Mouse (Mus musculus) hindbrain, postnatal 0 days (tissue): ENCODE results near the gene Sorl1. TPM values are rescaled to one million over a fixed set of nuclear protein-coding genes. Genes with fewer than 3 reads are reported as not detected.

Experiments used
- ATAC-seq: fragments of 200-750 bp; cut with Nextera tagmentation; 2 replicates; pipeline ENCODE4 v1.8.0; 2017; ENCODE audit warnings: mild to moderate bottlenecking, moderate TSS enrichment, moderate library complexity
- DNase-seq: peaks from one replicate; pipeline ENCODE4 v3.0.0-alpha.2; 2015; ENCODE audit warnings: low spot score
- H3K27ac ChIP-seq: fragments of 300-500 bp; sonication (generic); 2 replicates; pipeline ENCODE4 v1.5.1; 2014; ENCODE audit warnings: mild to moderate bottlenecking
- H3K27me3 ChIP-seq: fragments of 300-500 bp; sonication (generic); 2 replicates; pipeline ENCODE4 v1.6.1; 2014; ENCODE audit warnings: low read length, mixed read lengths; ENCODE audit not compliant: insufficient read depth
- H3K36me3 ChIP-seq: fragments of 300-500 bp; sonication (generic); 2 replicates; pipeline ENCODE4 v1.6.1; 2014; ENCODE audit warnings: low read length, mixed read lengths; ENCODE audit not compliant: insufficient read depth
- H3K4me1 ChIP-seq: fragments of 300-500 bp; sonication (generic); 2 replicates; pipeline ENCODE4 v1.6.1; 2014; ENCODE audit warnings: antibody characterized with exemption, low read length, mixed read lengths; ENCODE audit not compliant: insufficient read depth
- H3K4me2 ChIP-seq: fragments of 300-500 bp; sonication (generic); 2 replicates; pipeline ENCODE4 v1.6.1; 2014; ENCODE audit warnings: low read depth, mild to moderate bottlenecking, low read length, moderate library complexity, mixed read lengths
- H3K4me3 ChIP-seq: fragments of 300-500 bp; sonication (generic); 2 replicates; pipeline ENCODE4 v1.5.1; 2014; ENCODE audit warnings: low read length
- H3K9ac ChIP-seq: fragments of 300-500 bp; sonication (generic); replicated peaks from 2 replicates; pipeline ENCODE4 v1.6.1; 2014; ENCODE audit warnings: mild to moderate bottlenecking, low read length, moderate library complexity, mixed read lengths
- H3K9me3 ChIP-seq: fragments of 300-500 bp; sonication (generic); 2 replicates; pipeline ENCODE4 v1.6.1; 2016; ENCODE audit warnings: low read length, mixed read lengths
- CTCF ChIP-seq: IDR thresholded peaks from 2 replicates; pipeline ENCODE4 v1.5.1; 2016; ENCODE audit warnings: antibody characterized with exemption, control low read depth, low read depth
- WGBS: fragments of 180-500 bp; shearing (Covaris S2); extraction: QIAGEN DNeasy Blood & Tissue Kit; methylation state at CpG from one replicate; pipeline ENCODE4 v1.1.7; 2014; 5-methylcytosine and 5-hydroxymethylcytosine counted together
- polyA plus RNA-seq: library from polyadenylated mRNA; unstranded; fragments of >200 nt; fragmentation: Nextera tagmentation; extraction: Ambion mirVana; gene quantifications from 2 replicates; pipeline ENCODE4 v1.2.1, GENCODE M21; 2015
- total RNA-seq: library from RNA; depleted of rRNA; stranded (reverse); fragments of >200 nt; gene quantifications from 2 replicates; pipeline ENCODE4 v1.2.3, GENCODE M21; 2014

Gene Sorl1
- total and polyA plus RNA-seq, 2 experiments from 2014 or later = 8.2 to 25.6 TPM

DNA sequence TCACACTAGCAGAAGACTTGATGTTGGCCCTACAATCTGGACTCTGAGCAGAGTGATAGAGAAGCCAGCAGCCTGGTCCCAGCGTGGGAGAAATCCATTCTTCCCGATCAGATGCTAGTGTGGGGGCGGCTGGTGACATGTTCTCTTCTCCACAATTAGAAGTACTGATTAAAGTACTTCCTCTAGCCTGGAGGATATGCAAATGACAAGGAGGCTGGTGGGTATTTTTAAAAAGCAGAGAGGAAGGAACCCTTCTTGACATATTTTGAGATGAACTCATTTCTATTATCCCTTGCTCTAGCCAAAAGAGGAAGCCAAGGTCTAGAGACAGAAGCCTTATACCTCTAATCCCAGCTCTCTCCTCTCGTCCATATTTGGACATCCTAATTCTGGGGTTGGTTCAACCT, 40.4 kb downstream of the Sorl1 start:
- Histone ChIP-seq H3K9ac (no peak overlapping the region), H3K27ac (no peak overlapping the region), H3K9me3 (no peaks in the 10 kb centered on the region), H3K4me3 (no peak overlapping the region), H3K36me3 (no peaks in the 10 kb centered on the region; the same call in 1 of the 2 replicates), H3K27me3 (no peaks in the 10 kb centered on the region), H3K4me1 (no peaks in the 10 kb centered on the region), H3K4me2 (no peak overlapping the region)
- no peak for TF ChIP-seq CTCF
- no peak for ATAC-seq
- WGBS = 89% methylated on average over 4 of the region's 4 CpGs
- DNase-seq = no peak

DNA sequence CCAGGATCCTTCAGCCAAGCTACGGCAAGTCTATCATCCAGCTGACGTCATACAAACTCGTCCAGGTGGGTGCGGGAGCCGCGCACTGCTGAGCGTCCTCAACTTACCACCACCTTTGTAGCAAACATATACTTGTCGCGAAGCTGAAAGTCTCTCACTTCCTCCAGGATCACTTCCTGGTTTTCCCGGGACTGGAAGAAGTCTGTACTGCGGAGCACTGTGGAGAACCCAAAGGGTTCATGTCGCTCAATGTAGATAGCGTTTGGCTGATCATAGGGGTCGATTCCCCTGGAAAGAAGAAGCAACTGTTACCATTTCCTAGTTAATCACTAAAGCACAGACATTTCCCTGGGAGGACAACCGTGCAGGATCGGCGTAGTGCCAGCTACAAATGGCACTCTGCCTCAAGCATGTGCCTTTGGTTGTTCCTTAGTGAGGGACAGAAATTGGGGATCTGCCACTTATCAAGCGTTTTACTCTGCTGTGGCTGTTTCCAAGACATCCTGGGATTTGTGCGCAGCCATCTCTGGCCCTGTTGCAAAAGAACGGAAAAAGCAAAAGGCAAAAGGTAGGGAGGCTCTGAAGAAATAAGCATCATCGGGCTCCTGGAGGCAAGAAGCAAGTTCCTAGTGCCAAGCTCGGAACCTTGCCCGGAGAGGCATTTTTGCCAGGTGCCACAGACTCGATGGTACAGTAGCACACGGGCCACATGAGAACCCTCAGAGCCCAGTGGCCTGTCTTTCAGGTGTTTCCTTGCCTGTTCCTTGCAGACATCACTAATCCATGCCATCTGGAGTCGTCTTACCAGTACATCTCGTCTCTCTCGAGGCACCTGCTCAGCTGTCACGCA, 42.2 kb downstream of the Sorl1 start:
- Histone ChIP-seq H3K4me3 (no peak overlapping the region), H3K27me3 (no peaks in the 10 kb centered on the region), H3K36me3 (no peaks in the 10 kb centered on the region; the same call in 1 of the 2 replicates), H3K27ac (no peak overlapping the region), H3K4me1 (no peaks in the 10 kb centered on the region), H3K9ac (no peak overlapping the region), H3K9me3 (no peaks in the 10 kb centered on the region), H3K4me2 (no peak overlapping the region)
- TF ChIP-seq CTCF = no peak
- ATAC-seq = no peak
- no peak for DNase-seq
- 85% methylated on average over 29 of the region's 29 CpGs for whole genome bisulfite sequencing

- H3K27me3 ChIP-seq = no peaks in the 10 kb centered on the region
- 0 out of 2 replicates have a peak overlapping the region, but pooled peaks have one; percentile 20 for H3K27ac ChIP-seq
- H3K36me3 ChIP-seq = no peaks in the 10 kb centered on the region; the same call in 1 of the 2 replicates
- no peak for ATAC-seq
- H3K4me2 ChIP-seq = no peak overlapping the region
- no peaks in the 10 kb centered on the region for H3K9me3 ChIP-seq
- DNase-seq = no peak
- H3K4me1 ChIP-seq = no peaks in the 10 kb centered on the region
- H3K4me3 ChIP-seq = no peak overlapping the region
- no peak overlapping the region for H3K9ac ChIP-seq
- WGBS = 66% methylated on average over 9 of the region's 9 CpGs
- TF ChIP-seq CTCF = no peak
These were observed 43.4 kb downstream of the Sorl1 start for GRCm38 (mm10) chr9:42080671-42081070.

DNA sequence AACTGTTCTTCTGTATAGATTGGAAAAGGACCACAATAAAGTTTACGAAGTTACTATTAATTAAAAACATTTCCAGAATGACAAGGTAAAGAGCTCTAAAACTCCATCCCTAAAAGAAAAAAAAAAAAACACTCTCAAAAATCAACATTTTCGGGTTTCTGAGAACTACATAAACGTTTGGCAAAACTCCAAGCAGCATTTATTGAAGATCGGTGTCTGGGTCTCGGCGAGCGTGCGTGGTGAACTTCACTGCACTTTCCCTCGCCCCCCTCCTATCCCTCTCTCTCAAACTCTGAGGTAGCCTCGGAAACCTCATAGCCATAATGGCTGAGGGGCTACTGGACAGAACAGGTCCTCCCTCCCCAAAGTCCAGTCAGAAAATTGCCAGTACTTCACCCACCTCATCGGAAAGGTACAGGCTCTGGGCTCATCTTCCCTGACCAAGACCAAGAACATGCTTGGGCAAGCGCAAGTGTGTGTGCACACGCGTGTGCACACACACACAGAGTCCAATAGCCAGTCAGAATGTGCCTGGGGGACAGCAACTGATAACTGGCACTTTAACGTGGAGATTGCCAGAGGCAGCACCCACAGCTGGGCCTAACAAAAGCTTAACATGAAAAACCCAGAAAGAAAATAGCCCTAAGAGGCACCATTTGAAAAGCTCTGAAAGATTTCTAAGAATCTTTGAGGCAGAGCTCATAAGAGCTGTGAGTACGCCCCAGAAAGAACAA, 46.8 kb downstream of the Sorl1 start:
- 81% methylated on average over 16 of the region's 16 CpGs for WGBS
- TF ChIP-seq CTCF = no peak
- DNase-seq = no peak
- Histone ChIP-seq H3K4me3 (no peak overlapping the region), H3K9ac (no peak overlapping the region), H3K36me3 (no peaks in the 10 kb centered on the region; the same call in 1 of the 2 replicates), H3K27ac (no peak overlapping the region), H3K9me3 (no peaks in the 10 kb centered on the region), H3K4me2 (no peak overlapping the region), H3K27me3 (no peaks in the 10 kb centered on the region), H3K4me1 (peaks cover 5% of the 10 kb centered on the region; the same call in 1 of the 2 replicates)
- ATAC-seq = no peak

GRCm38 (mm10) chr9:42076256-42076849, 47.7 kb downstream of the Sorl1 start:
- Histone ChIP-seq H3K4me2 (no peak overlapping the region), H3K4me3 (no peak overlapping the region), H3K36me3 (no peaks in the 10 kb centered on the region), H3K27me3 (no peaks in the 10 kb centered on the region), H3K9ac (no peak overlapping the region), H3K27ac (no peak overlapping the region), H3K9me3 (no peaks in the 10 kb centered on the region), H3K4me1 (peaks cover 15% of the 10 kb centered on the region; the same call in 1 of the 2 replicates)
- ATAC-seq (no peak), DNase-seq (no peak)
- no peak for TF ChIP-seq CTCF
- 92% methylated on average over 10 of the region's 10 CpGs for WGBS

DNA sequence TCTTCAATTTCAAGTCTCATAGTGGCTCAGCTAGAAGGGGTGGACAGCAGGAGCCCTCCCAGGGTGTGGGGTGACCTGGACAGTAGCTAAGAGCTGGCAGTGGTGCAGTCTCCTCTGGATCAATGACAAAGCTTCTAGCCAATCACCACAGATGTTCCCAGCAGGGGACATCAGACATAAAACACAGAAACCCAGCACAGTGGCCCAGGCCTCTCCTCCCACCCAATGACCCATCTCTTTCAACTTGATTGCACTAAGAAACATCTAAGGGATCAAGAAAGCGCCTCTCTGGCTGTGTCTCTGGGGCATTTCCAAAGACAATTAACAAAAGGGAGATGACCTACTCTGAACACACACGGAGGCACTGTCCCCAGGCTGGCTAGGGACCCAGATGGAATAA, 48.9 kb downstream of the Sorl1 start:
- H3K9ac ChIP-seq = no peak overlapping the region
- H3K4me3 ChIP-seq = no peak overlapping the region
- DNase-seq (no peak), ATAC-seq (no peak)
- H3K27ac ChIP-seq = no peak overlapping the region
- no peak for TF ChIP-seq CTCF
- no peaks in the 10 kb centered on the region for H3K27me3 ChIP-seq
- no peaks in the 10 kb centered on the region for H3K36me3 ChIP-seq
- peaks cover 20% of the 10 kb centered on the region; the same call in 1 of the 2 replicates for H3K4me1 ChIP-seq
- no peak overlapping the region for H3K4me2 ChIP-seq
- no peaks in the 10 kb centered on the region for H3K9me3 ChIP-seq
- WGBS = 35% methylated on average over 2 of the region's 2 CpGs
